Mouse (Mus musculus) liver, embryonic 16.5 days (tissue): ENCODE results near the gene Rab11fip3. TPM values are rescaled to one million over a fixed set of nuclear protein-coding genes. Genes with fewer than 3 reads are reported as not detected.

ENCODE experiments used
- ATAC-seq: fragments of 200-750 bp; cut with Nextera tagmentation; 2 replicates; pipeline ENCODE4 v1.8.0; 2017; ENCODE audit warnings: low read depth, mild to moderate bottlenecking, moderate number of reproducible peaks, moderate library complexity
- H3K27ac ChIP-seq: fragments of 300-500 bp; sonication (generic); 2 replicates; pipeline ENCODE4 v1.5.1; 2014; ENCODE audit warnings: mild to moderate bottlenecking, low read length
- H3K27me3 ChIP-seq: fragments of 300-500 bp; sonication (generic); 2 replicates; pipeline ENCODE4 v1.6.1; 2014; ENCODE audit warnings: low read depth, low read length, mixed read lengths; ENCODE audit not compliant: control insufficient read depth, insufficient read depth
- H3K36me3 ChIP-seq: fragments of 300-500 bp; sonication (generic); 2 replicates; pipeline ENCODE4 v1.6.1; 2014; ENCODE audit warnings: mild to moderate bottlenecking; ENCODE audit not compliant: control insufficient read depth, insufficient read depth
- H3K4me1 ChIP-seq: fragments of 300-500 bp; sonication (generic); 2 replicates; pipeline ENCODE4 v1.6.1; 2014; ENCODE audit warnings: low read depth, low read length, mixed read lengths; ENCODE audit not compliant: control insufficient read depth
- H3K4me2 ChIP-seq: fragments of 300-500 bp; sonication (generic); 2 replicates; pipeline ENCODE4 v1.6.1; 2014; ENCODE audit warnings: low read depth, low read length, mixed read lengths
- H3K4me3 ChIP-seq: fragments of 300-500 bp; sonication (generic); 2 replicates; pipeline ENCODE4 v1.5.1; 2014; ENCODE audit warnings: low read depth, mild to moderate bottlenecking, low read length
- H3K9ac ChIP-seq: fragments of 300-500 bp; sonication (generic); 2 replicates; pipeline ENCODE4 v1.6.1; 2014; ENCODE audit warnings: low read depth, low read length
- H3K9me3 ChIP-seq: fragments of 300-500 bp; sonication (generic); replicated peaks from 2 replicates; pipeline ENCODE4 v1.6.1; 2016; ENCODE audit warnings: low read length; ENCODE audit not compliant: control insufficient read depth
- WGBS: fragments of 180-500 bp; shearing (Covaris S2); extraction: QIAGEN DNeasy Blood & Tissue Kit; methylation state at CpG from one replicate; pipeline ENCODE4 v1.1.7; 2014; ENCODE audit not compliant: insufficient replicate concordance; 5-methylcytosine and 5-hydroxymethylcytosine counted together
- polyA plus RNA-seq: library from polyadenylated mRNA; unstranded; fragments of >200 nt; fragmentation: Nextera tagmentation; extraction: Ambion mirVana; gene quantifications from 2 replicates; pipeline ENCODE4 v1.2.1, GENCODE M21; 2015

Gene Rab11fip3
- polyA plus RNA-seq, 1 experiment from 2014 or later, result 1.7 TPM

- H3K27ac ChIP-seq, result no peak overlapping the region
- no peak overlapping the region for H3K4me3 ChIP-seq
- ATAC-seq, result no peak
- WGBS, result 79% methylated on average over 9 of the region's 9 CpGs
- H3K9me3 ChIP-seq, result no peaks in the 10 kb centered on the region
- no peaks in the 10 kb centered on the region for H3K36me3 ChIP-seq
- H3K4me2 ChIP-seq, result no peak overlapping the region
- no peak overlapping the region for H3K9ac ChIP-seq
- no peaks in the 10 kb centered on the region for H3K27me3 ChIP-seq
- peaks cover 12% of the 10 kb centered on the region for H3K4me1 ChIP-seq
Measured at GRCm38 (mm10) chr17:26024674-26025073, 44.7 kb downstream of the Rab11fip3 start.

GRCm38 (mm10) chr17:26023966-26024365, 45.4 kb downstream of the Rab11fip3 start:
- 71% methylated on average over 8 of the region's 8 CpGs for WGBS
- Histone ChIP-seq H3K36me3 (no peaks in the 10 kb centered on the region), H3K27ac (no peak overlapping the region), H3K9me3 (no peaks in the 10 kb centered on the region), H3K27me3 (no peaks in the 10 kb centered on the region), H3K4me1 (peaks cover 12% of the 10 kb centered on the region), H3K4me2 (no peak overlapping the region), H3K9ac (no peak overlapping the region), H3K4me3 (no peak overlapping the region)
- ATAC-seq, result 0 out of 2 replicates have a peak, but pooled peaks have one; percentile 30

GRCm38 (mm10) chr17:26023181-26023580, 46.2 kb downstream of the Rab11fip3 start:
- Histone ChIP-seq H3K9me3 (no peaks in the 10 kb centered on the region), H3K9ac (no peak overlapping the region), H3K36me3 (no peaks in the 10 kb centered on the region), H3K4me1 (peaks cover 12% of the 10 kb centered on the region), H3K4me2 (no peak overlapping the region), H3K27me3 (no peaks in the 10 kb centered on the region), H3K4me3 (no peak overlapping the region), H3K27ac (no peak overlapping the region)
- ATAC-seq, result no peak
- 77% methylated on average over 5 of the region's 5 CpGs for WGBS

GRCm38 (mm10) chr17:26021728-26022341, 47.5 kb downstream of the Rab11fip3 start:
- 36% methylated on average over 9 of the region's 9 CpGs for WGBS
- Histone ChIP-seq H3K4me1 (peaks cover 12% of the 10 kb centered on the region), H3K9ac (no peak overlapping the region), H3K27ac (0 out of 2 replicates have a peak overlapping the region, but pooled peaks have one; percentile 8), H3K4me3 (no peak overlapping the region), H3K9me3 (no peaks in the 10 kb centered on the region), H3K27me3 (no peaks in the 10 kb centered on the region), H3K36me3 (no peaks in the 10 kb centered on the region), H3K4me2 (no peak overlapping the region)
- ATAC-seq, result peak; percentile 64

GRCm38 (mm10) chr17:26020848-26021347, 48.5 kb downstream of the Rab11fip3 start:
- Histone ChIP-seq H3K36me3 (no peaks in the 10 kb centered on the region), H3K9ac (no peak overlapping the region), H3K4me2 (no peak overlapping the region), H3K4me3 (no peak overlapping the region), H3K27me3 (no peaks in the 10 kb centered on the region), H3K4me1 (peaks cover 12% of the 10 kb centered on the region), H3K9me3 (no peaks in the 10 kb centered on the region), H3K27ac (no peak overlapping the region)
- WGBS, result 41% methylated on average over 7 of the region's 7 CpGs
- ATAC-seq, result no peak

GRCm38 (mm10) chr17:26018388-26018787, 51.0 kb downstream of the Rab11fip3 start:
- H3K4me3 ChIP-seq, result no peak overlapping the region
- WGBS, result 57% methylated on average over 3 of the region's 3 CpGs
- H3K27ac ChIP-seq, result no peak overlapping the region
- no peak overlapping the region for H3K9ac ChIP-seq
- ATAC-seq, result no peak
- H3K4me1 ChIP-seq, result peaks cover 12% of the 10 kb centered on the region
- no peak overlapping the region for H3K4me2 ChIP-seq
- no peaks in the 10 kb centered on the region for H3K9me3 ChIP-seq
- H3K36me3 ChIP-seq, result no peaks in the 10 kb centered on the region
- H3K27me3 ChIP-seq, result no peaks in the 10 kb centered on the region

GRCm38 (mm10) chr17:26017949-26018348, 51.4 kb downstream of the Rab11fip3 start:
- 43% methylated on average over 5 of the region's 5 CpGs for WGBS
- H3K27me3 ChIP-seq, result no peaks in the 10 kb centered on the region
- H3K36me3 ChIP-seq, result no peaks in the 10 kb centered on the region
- no peak for ATAC-seq
- no peak overlapping the region for H3K9ac ChIP-seq
- no peak overlapping the region for H3K4me2 ChIP-seq
- peaks cover 12% of the 10 kb centered on the region for H3K4me1 ChIP-seq
- no peaks in the 10 kb centered on the region for H3K9me3 ChIP-seq
- no peak overlapping the region for H3K27ac ChIP-seq
- no peak overlapping the region for H3K4me3 ChIP-seq

- Histone ChIP-seq H3K9me3 (no peaks in the 10 kb centered on the region), H3K27me3 (no peaks in the 10 kb centered on the region), H3K9ac (no peak overlapping the region), H3K4me3 (no peak overlapping the region), H3K36me3 (no peaks in the 10 kb centered on the region), H3K27ac (no peak overlapping the region), H3K4me2 (no peak overlapping the region), H3K4me1 (peaks cover 9% of the 10 kb centered on the region)
- no peak for ATAC-seq
- WGBS, result 66% methylated on average over 3 of the region's 3 CpGs
Measured at GRCm38 (mm10) chr17:26017021-26017420, 52.3 kb downstream of the Rab11fip3 start.

- peaks cover 18% of the 10 kb centered on the region for H3K4me1 ChIP-seq
- H3K9ac ChIP-seq, result no peak overlapping the region
- H3K4me2 ChIP-seq, result no peak overlapping the region
- no peaks in the 10 kb centered on the region for H3K36me3 ChIP-seq
- H3K27ac ChIP-seq, result no peak overlapping the region
- no peak for ATAC-seq
- 67% methylated on average over 10 of the region's 10 CpGs for WGBS
- H3K9me3 ChIP-seq, result no peaks in the 10 kb centered on the region
- no peaks in the 10 kb centered on the region for H3K27me3 ChIP-seq
- H3K4me3 ChIP-seq, result no peak overlapping the region
Measured at GRCm38 (mm10) chr17:26013711-26014110, 55.6 kb downstream of the Rab11fip3 start.
